Comparison of ENCODE assay signal across 20 mouse cellular contexts in the genomic region with DNA sequence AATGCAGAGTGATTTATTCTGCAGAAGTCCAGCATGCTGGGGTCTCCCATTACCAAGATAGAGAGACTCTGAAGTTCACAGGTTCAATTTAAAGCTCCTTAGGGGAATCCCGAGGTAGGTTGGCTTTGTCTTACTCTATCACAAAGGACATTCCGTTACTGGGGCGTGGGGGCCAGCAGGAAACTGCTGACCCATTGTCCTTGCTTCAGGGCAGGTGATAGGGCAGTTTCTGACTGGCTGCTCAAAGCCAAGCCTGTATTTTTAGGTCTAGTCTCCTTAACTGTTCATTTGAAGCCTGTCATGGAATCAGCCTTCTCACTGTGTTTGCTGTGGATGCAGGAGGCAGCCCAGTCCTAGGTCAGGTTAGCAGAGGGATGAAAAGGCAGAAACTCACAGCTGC. TPM values are rescaled to one million over a fixed set of nuclear protein-coding genes. Genes with fewer than 3 reads are reported as not detected.
DNase-seq lines count a peak whose midpoint lies in the region; ATAC-seq and TF ChIP-seq lines count a peak whose summit lies in the region.
"Had no signal": no experiment of that assay in that cellular context is flagged by ENCODE, and none has a peak within 500 bp of the region (broad histone marks: within the 10 kb centered on the region; RNA-seq: fewer than 3 reads in every experiment).

No protein-coding gene starts in this region.

- ATAC-seq in limb, embryonic 12.5 days (ENCODE audit: insufficient number of reproducible peaks, insufficient read depth, low FRiP score, low TSS enrichment, low read depth): no peak
- ATAC-seq in hindbrain, embryonic 13.5 days (ENCODE audit: low FRiP score): no peak
- ATAC-seq: Patski had no signal

- no peak for DNase-seq in limb, embryonic 10.5 days (ENCODE audit: low spot score)
- peak; percentile 34 for DNase-seq in R1 (ENCODE audit: low read depth, low spot score)
- DNase-seq: adrenal gland, adult 8-10 months; adrenal gland, postnatal 14 days; adrenal gland, postnatal 36 days; cerebellum, adult 11-12 months; cerebellum, adult 2 months; cerebellum, adult 9-10 months; cerebellum, postnatal 10 days; cerebellum, postnatal 25 days had no signal

- TF ChIP-seq EP300 in ES-Bruce4 (IDR thresholded peaks at IDR 0.05; ENCODE audit: insufficient read depth, low read depth, low read length): peak; percentile 96

- TF ChIP-seq CTCF in ES-Bruce4 (IDR thresholded peaks at IDR 0.05; ENCODE audit: low read depth, low read length): no peak

- H3K9me3 ChIP-seq in limb, embryonic 12.5 days: no peaks in the 10 kb centered on the region
- no peaks in the 10 kb centered on the region for H3K9me3 ChIP-seq in limb, embryonic 10.5 days (replicated peaks)
- H3K9me3 ChIP-seq in ES-Bruce4 (replicated peaks; ENCODE audit: control insufficient read depth, insufficient read depth, low read length, poor library complexity, severe bottlenecking): no peaks in the 10 kb centered on the region
- H3K9me3 ChIP-seq in hindbrain, embryonic 13.5 days: no peaks in the 10 kb centered on the region
- H3K9me3 ChIP-seq: embryonic facial prominence, embryonic 10.5 days; embryonic facial prominence, embryonic 12.5 days; forebrain, embryonic 13.5 days; forebrain, embryonic 15.5 days; G1E had no signal

- TF ChIP-seq POLR2A in ES-Bruce4 (IDR thresholded peaks at IDR 0.05; ENCODE audit: insufficient read depth, low read length): no peak

- no peak overlapping the region for H3K27ac ChIP-seq in limb, embryonic 12.5 days
- no peak overlapping the region for H3K27ac ChIP-seq in limb, embryonic 10.5 days
- no peak overlapping the region for H3K27ac ChIP-seq in ES-Bruce4 (ENCODE audit: insufficient read depth, low read length)
- H3K27ac ChIP-seq in hindbrain, embryonic 13.5 days: no peak overlapping the region
- H3K27ac ChIP-seq: embryonic facial prominence, embryonic 10.5 days; embryonic facial prominence, embryonic 12.5 days had no signal

- no peak overlapping the region for H3K4me3 ChIP-seq in limb, embryonic 12.5 days (replicated peaks)
- H3K4me3 ChIP-seq in limb, embryonic 10.5 days: no peak overlapping the region
- no peak overlapping the region for H3K4me3 ChIP-seq in ES-Bruce4 (ENCODE audit: low read depth, low read length)
- no peak overlapping the region for H3K4me3 ChIP-seq in hindbrain, embryonic 13.5 days
- H3K4me3 ChIP-seq: embryonic facial prominence, embryonic 12.5 days; forebrain, embryonic 13.5 days; forebrain, embryonic 15.5 days had no signal

- no peak overlapping the region for H3K4me2 ChIP-seq in limb, embryonic 12.5 days
- no peak overlapping the region for H3K4me2 ChIP-seq in hindbrain, embryonic 13.5 days
- H3K4me2 ChIP-seq: forebrain, embryonic 15.5 days had no signal

- no peaks in the 10 kb centered on the region for H3K27me3 ChIP-seq in limb, embryonic 12.5 days
- peaks cover 4% of the 10 kb centered on the region; the same call in 1 of the 2 replicates for H3K27me3 ChIP-seq in limb, embryonic 10.5 days (ENCODE audit: low read depth, poor library complexity, severe bottlenecking)
- H3K27me3 ChIP-seq in ES-Bruce4 (ENCODE audit: control insufficient read depth, insufficient read depth, low read length, poor library complexity, severe bottlenecking): no peaks in the 10 kb centered on the region
- H3K27me3 ChIP-seq in hindbrain, embryonic 13.5 days: no peaks in the 10 kb centered on the region
- H3K27me3 ChIP-seq: embryonic facial prominence, embryonic 12.5 days; forebrain, embryonic 13.5 days; forebrain, embryonic 15.5 days; Patski had no signal

- H3K4me1 ChIP-seq in limb, embryonic 12.5 days (replicated peaks): peaks cover 13% of the 10 kb centered on the region
- peaks cover 15% of the 10 kb centered on the region for H3K4me1 ChIP-seq in limb, embryonic 10.5 days
- peaks cover 8% of the 10 kb centered on the region for H3K4me1 ChIP-seq in ES-Bruce4 (ENCODE audit: control insufficient read depth, insufficient read depth, low read length)
- peaks cover 11% of the 10 kb centered on the region for H3K4me1 ChIP-seq in hindbrain, embryonic 13.5 days (replicated peaks)

- H3K36me3 ChIP-seq in limb, embryonic 12.5 days: no peaks in the 10 kb centered on the region
- no peaks in the 10 kb centered on the region for H3K36me3 ChIP-seq in limb, embryonic 10.5 days
- no peaks in the 10 kb centered on the region for H3K36me3 ChIP-seq in ES-Bruce4 (ENCODE audit: control insufficient read depth, insufficient read depth, low read length, poor library complexity, severe bottlenecking)
- H3K36me3 ChIP-seq in hindbrain, embryonic 13.5 days: no peaks in the 10 kb centered on the region
- H3K36me3 ChIP-seq: embryonic facial prominence, embryonic 10.5 days; embryonic facial prominence, embryonic 12.5 days; forebrain, embryonic 15.5 days had no signal

- H3K9ac ChIP-seq in limb, embryonic 12.5 days (replicated peaks): 0 out of 2 replicates have a peak overlapping the region, but pooled peaks have one; percentile 18
- no peak overlapping the region for H3K9ac ChIP-seq in ES-Bruce4 (ENCODE audit: low read depth, poor library complexity, severe bottlenecking)
- H3K9ac ChIP-seq in hindbrain, embryonic 13.5 days: no peak overlapping the region
- H3K9ac ChIP-seq: embryonic facial prominence, embryonic 12.5 days; forebrain, embryonic 13.5 days; forebrain, embryonic 15.5 days; forebrain, postnatal 0 days had no signal

- 64% methylated on average over 3 of the region's 3 CpGs for WGBS in limb, embryonic 12.5 days
- WGBS in limb, embryonic 10.5 days: 70% methylated on average over 3 of the region's 3 CpGs
- WGBS in hindbrain, embryonic 13.5 days: 30% methylated on average over 3 of the region's 3 CpGs

RNA-seq across cellular contexts. Expression of gene Xrcc2, which starts 52.2 kb away (rescaled TPM):
- polyA plus RNA-seq in limb, embryonic 12.5 days (2016; fragmentation: Nextera tagmentation; extraction: Ambion mirVana): 14.5 and 14.9 TPM in 2 replicates
- 19.4 and 19.9 TPM in 2 replicates for polyA plus RNA-seq in limb, embryonic 10.5 days (2016; fragmentation: Nextera tagmentation; extraction: Ambion mirVana)
- polyA plus RNA-seq in ES-Bruce4 (2011; ENCODE audit: insufficient read depth, insufficient read length, low read depth, missing spikeins): 19.0 and 22.1 TPM in 2 replicates
- polyA plus RNA-seq in hindbrain, embryonic 13.5 days (2015; fragmentation: Nextera tagmentation; extraction: Ambion mirVana): 3.5 and 5.0 TPM in 2 replicates
